Mouse (Mus musculus) stomach, postnatal 0 days (tissue): ENCODE data around the gene Slco2b1.

Experiments
- CTCF ChIP-seq: IDR thresholded peaks from 2 replicates; pipeline ENCODE4 v1.5.1; 2016; ENCODE audit warnings: antibody characterized with exemption, low read depth, mild to moderate bottlenecking, moderate library complexity
- EP300 ChIP-seq: optimal IDR thresholded peaks from 2 replicates; pipeline ENCODE3; 2016; ENCODE audit warnings: antibody characterized with exemption

DNA sequence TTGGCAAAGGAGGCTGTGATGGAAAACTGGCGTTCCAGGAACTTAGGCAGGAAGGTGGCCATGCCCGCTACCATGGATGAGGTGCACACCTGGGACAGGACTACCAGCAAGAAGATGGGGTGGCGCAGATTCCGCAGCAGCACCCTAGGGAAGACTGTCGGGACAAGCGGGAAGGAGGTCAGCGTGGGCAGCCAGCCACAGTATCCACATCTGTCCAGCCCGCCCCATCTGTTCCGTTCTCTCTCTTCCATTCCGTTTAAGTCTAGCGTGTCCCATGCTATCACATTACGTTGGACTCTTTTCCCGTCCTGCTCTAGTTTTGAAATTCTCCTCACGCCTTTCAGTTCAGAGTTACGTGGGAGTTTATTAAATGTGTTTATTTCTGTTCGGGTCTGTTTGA lies 44.0 kb downstream of the Slco2b1 start:
- TF ChIP-seq CTCF (no peak), EP300 (no peak)
